Mouse (Mus musculus) ES-Bruce4 (cell line): ENCODE measurements at regions not wholly inside any gene's neighbourhood (a gene's known extent, or its start where the extent isn't known, plus 50 kb on each side); places are given as distances from the start of the nearest gene placed in this dataset.

Source experiments
- CTCF ChIP-seq: IDR thresholded peaks from one replicate; pipeline ENCODE4 v1.8.1; 2011; ENCODE audit warnings: low read depth, low read length
- EP300 ChIP-seq: IDR thresholded peaks from 2 replicates; pipeline ENCODE4 v1.6.1; 2011; ENCODE audit warnings: low read depth, low read length; ENCODE audit not compliant: insufficient read depth
- POLR2A ChIP-seq: IDR thresholded peaks from one replicate; pipeline ENCODE4 v1.8.1; 2011; ENCODE audit warnings: low read length; ENCODE audit not compliant: insufficient read depth

GRCm38 (mm10) chr8:8847579-8847978, 157.3 kb upstream of the Arglu1 start:
- TF ChIP-seq EP300 (no peak), CTCF (no peak), POLR2A (no peak)
